Mouse (Mus musculus) frontal cortex, postnatal 14 days (tissue): ENCODE data around the gene Cpne5.
"Not testable (repeated sequence)": the region's sequence is repeated elsewhere in the genome, so short reads cannot be mapped to it uniquely, and the experiment has no call there.

Experiments used
- DNase-seq, 2 experiments: peaks; one replicate each; pipeline ENCODE4 v3.0.0; 2022; ENCODE audit warnings: low spot score in 2 of 2

The Cpne5 gene

DNA sequence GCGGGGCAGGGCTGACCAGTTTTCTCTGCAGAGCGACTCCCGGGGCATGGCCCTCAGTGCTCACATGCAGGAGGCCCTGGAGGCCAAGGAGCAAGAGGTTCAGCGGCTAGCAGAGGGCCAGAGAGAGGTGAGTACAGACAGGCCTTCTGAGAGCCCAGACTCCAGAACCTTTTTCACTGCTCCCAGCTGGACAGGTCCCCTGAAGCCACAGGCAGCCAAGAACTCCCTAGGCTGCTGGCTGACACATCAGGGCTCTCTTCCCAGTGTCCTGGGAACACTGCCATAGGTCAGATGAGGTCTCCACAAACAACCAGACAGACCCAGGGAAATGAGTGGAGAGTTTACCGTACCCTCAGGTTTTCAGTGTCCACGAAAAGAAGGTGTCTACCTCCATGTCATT lies 101.7 kb downstream of the Cpne5 start:
- DNase-seq, result no peak

DNA sequence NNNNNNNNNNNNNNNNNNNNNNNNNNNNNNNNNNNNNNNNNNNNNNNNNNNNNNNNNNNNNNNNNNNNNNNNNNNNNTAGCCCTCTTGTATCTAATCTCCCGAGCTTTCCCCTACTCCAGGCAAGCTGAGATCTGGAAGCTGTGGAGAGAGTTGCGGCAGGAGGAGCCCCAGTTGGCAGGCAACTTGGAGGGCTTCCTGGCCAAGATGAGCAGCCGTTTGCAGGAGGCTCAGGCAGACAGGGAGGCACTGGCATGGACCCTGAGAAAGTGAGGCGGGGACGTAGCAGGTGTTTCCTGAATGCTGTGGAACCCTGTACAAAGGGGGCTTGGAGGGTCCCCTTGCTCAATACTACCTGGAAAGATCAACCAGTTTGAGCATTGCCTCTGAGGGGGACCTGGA lies 102.9 kb downstream of the Cpne5 start:
- DNase-seq, result no peak

DNA sequence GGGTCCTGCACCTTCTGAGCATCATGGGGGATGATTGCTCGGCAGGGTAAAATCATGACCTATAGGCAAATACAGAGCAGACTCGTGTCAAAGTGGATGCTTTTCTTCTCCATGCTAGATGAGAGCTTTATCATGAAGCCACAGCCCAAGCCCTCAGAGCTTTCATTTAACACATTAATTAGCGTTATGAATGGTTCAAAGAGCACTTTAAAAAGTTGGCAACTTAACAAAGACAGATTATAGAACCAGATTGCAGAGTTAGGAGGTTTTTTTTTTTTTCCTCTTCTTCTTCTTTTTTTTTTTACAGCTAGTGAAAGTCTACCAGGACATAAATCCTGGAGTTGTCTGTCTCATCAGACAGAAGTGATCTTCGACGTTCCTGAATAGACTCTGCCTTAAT lies 108.6 kb downstream of the Cpne5 start:
- no peak for DNase-seq

DNA sequence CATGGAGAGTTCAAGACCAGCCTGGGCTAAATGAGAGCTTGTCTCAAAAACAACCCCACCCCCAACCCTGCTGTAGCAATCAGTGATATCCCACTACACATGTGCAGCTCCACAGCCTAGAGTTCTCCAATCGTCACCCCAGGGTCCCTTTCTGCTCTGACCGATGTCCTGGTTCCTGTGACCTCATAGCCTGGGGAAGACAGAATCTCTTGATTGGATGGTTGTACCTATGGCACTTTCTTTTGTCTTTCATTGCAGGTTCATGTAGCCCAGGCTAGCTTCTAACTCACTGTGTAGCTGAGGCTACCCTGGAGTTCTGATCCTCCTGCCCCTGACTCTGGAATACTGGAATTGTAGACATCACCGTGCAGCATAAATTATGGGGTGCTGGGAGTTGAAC lies 111.4 kb downstream of the Cpne5 start:
- DNase-seq, result no peak

DNA sequence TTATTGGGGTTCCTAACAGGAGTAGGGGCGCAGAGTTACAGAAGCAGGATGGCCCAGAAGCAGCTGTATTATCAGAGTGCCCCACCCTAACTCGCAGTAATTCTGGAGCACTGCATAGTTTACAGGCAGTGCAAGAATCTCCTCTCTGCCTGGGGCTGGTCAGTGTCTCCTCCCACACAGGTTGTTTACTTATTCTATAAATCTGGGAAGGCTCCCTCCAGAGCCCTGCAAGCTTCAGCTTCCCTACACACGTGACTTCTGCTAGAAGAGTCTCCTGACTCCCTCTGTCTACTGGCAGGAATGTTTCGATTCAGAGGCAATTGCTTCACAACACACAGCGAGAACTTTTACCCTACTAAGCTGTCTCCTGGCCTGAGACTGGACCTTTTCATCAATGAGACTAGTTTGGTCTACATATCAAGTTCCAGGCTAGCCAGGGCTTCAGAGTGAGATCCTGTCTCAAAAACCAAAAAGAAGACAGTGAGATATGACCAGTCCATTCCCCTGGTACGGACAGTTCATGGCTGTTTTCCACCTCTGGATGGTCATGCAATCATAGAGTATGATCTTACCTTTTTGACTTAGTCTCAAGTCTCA lies 114.3 kb downstream of the Cpne5 start:
- no peak for DNase-seq

DNA sequence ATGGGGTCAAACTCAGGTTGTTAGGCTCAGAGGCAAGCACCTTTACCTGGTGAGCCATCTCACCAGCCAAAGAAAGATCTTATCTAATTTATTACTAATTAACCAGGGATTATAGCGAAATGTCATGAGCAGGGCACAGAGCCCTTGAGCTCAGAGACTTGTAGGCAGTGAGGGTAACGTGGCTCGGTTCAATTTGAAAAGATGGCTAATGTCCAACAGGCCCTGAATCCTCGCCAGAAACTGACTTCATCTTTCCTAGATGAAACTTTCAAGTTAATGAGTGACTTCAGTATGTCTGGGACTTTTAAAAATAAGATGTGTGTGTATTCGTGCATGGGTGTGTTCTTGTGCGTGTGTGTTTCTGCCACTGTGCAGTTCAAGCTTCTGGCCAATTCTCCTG lies 115.2 kb downstream of the Cpne5 start:
- no peak for DNase-seq

DNA sequence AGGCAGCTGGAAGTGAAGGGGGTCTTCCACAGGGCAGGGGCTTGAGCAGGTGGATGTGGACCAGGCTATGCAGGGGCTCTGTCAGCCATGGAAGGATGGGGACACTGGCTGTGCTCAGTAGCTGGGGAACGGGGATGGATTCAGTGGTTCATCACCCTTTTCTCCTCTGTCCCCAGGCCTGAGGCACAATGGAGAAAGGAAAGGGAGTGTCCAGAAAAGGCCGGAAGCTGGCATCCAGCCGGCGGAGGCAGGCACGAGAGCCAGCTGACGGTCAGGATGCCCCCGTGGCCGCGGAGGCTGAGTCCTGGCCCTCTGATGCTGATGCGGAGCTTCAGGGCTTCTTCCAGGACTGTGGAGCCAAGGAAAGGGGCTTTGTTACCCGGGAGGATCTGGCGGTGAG lies 117.3 kb downstream of the Cpne5 start:
- no peak for DNase-seq

DNA sequence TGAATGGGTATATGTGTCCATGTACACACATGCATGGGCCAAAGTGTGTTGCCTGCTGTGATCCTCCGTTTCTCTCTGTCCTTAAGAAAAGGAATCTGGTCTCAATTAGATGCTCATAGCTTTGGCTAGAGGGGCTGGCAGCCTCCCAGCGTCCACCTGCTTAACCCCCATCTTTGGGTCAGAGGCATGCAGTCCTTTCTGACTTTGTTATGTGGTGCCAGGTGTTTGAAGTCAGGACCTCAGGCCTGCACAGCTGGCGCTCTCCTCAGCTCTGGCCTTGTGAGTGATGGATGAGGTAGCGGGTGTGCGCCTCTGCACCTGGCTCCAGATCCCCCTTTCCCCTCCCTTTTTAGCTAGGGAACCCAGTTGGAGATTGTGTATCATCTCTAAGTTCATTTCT lies 119.9 kb downstream of the Cpne5 start:
- DNase-seq, result no peak

DNA sequence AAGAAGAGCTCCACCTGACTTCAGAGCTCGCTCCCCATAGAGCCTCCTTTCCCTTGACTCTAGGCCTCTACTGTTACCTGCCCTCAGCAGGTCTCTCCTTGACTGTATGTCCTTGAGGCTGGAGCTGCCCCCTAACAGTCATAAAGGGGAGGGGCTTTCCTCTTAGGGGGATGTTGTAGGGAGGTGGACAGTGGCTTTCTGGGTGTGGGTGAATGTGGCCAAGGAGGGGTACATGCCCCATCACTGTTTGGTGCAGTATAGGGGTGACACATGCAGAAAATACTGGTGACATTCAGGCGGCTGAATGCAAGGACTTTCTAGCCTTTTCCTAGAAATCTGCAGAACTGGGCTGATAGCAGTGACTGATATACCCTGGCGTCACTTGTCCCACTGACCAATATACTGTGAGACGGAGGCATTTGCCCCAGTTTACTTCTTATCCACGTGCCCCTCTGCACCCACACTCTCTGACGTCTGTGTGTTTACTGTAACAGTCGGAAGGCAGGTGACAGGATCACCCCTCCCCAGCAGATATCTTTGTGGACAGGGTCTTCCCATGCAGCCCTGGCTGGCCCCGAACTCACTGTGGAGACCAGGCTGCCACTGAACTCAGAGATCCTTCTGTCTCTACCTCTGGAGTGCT lies 120.8 kb downstream of the Cpne5 start:
- no peak for DNase-seq

DNA sequence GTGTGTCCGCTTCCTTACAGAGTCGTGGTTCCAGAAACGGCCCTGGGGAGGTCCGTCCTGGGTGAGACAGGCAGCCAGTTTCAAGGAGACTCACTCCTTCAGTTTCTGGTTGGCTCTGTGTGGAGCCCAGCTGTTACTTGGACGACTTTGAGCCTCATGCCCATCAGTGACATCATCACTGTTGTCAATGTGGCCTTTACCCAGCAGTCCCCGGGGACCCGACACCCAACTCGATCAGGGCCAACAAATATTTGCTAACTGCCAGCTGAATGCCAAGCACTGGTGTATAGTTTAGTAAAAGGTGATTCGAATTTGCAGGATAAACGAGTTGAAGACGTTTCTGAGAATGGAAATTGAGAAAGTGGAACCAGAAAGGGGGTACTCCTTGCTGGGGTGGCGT lies 121.9 kb downstream of the Cpne5 start:
- DNase-seq, result no peak

DNA sequence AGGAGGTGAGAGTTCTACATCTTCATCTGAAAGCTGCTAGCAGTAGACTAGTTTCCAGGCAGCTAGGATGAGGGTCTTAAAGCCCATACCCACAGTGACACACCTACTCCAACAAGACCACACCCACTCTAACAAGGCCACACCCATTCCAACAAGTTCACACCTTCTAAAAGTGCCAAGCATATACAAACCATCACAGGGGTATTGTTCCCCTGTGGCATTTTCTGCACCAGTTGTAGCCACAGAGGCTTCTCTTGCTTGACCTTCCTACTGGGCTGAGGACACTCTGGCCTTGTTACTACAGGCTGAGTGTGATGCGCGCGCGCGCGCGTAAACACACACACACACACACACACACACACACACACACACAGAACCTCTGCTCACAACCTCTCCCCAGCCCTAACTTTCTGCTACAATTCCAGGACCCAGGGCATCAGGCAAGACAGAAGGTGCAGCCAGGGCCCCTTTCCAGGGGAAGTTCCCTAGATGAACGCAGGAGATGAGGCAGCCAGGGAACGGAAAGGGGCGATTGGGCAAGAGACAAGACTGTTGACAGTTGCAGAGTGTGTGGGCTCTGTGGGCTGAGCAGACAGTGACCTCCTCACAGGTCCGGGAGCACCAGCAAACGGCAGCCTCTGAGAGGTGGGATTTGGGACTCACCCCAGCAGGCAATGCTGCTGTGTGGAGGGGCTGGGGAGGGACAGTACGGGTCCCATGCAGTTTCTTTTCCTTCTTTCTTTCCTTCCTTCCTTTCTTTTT lies 124.2 kb downstream of the Cpne5 start, which contains the start of gene Rab44:
Gene Rab44, plus strand, starts transcription at position 555 of the 762 bp plus-strand sequence.
- no peak for DNase-seq

DNA sequence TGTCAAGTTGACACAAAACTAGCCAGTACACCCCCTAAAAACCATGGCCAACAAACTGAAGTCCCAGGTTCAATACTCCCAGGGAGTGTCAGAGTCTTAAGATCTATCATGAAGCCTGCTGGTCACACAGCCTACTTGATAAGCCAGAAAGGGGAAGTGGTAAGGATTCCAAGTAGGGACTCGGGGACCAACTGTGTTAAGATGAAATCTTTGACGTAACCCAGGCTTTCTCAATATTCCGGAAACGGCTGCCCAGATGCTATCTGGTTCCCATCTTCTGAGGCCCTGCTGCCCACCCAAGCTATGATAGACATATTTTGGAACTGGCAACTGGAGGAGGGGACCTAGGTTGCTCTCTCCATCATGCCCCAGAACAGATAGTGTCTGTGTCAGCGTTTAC lies 126.6 kb downstream of the Cpne5 start:
- DNase-seq, result no peak

DNA sequence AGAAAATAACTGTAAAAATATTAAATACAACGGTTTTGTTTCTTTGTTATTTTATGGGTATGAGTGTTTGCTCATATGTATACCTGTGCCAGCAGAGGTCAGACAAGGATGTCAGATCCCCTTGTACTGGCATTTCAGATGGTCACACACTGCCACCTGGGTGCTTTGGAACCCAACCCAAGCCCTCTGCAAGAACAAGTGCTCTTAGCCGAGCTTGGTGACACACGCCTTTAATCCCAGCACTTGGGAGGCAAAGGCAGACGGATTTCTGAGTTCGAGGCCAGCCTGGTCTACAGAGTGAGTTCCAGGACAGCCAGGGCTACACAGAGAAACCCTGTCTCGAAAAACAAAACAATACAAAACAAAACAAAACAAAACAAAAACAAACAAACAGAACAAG lies 127.6 kb downstream of the Cpne5 start:
- DNase-seq, result not testable (repeated sequence)
